Mouse (Mus musculus): ENCODE measurements at regions not wholly inside any gene's neighbourhood (a gene's known extent, or its start where the extent isn't known, plus 50 kb on each side); places are given as distances from the start of the nearest gene placed in this dataset.

- Histone ChIP-seq H3K27ac (replicated peaks; ENCODE audit: low read depth, low read length) (no peak overlapping the region), H3K9me3 (ENCODE audit: control insufficient read depth, low read length) (no peaks in the 10 kb centered on the region), H3K4me2 (ENCODE audit: low read depth, low read length) (no peak overlapping the region), H3K9ac (ENCODE audit: low read depth, low read length) (no peak overlapping the region), H3K27me3 (replicated peaks; ENCODE audit: control insufficient read depth, insufficient read depth, low read length) (no peaks in the 10 kb centered on the region; the same call in 1 of the 2 replicates), H3K4me1 (ENCODE audit: control insufficient read depth, insufficient read depth, low read length) (peaks cover 7% of the 10 kb centered on the region; the same call in 1 of the 2 replicates), H3K4me3 (ENCODE audit: low read depth, low read length) (no peak overlapping the region), H3K36me3 (ENCODE audit: control insufficient read depth, insufficient read depth, low read length) (no peaks in the 10 kb centered on the region)
- WGBS, result 76% methylated on average over 7 of the region's 7 CpGs
- no peak for ATAC-seq (ENCODE audit: low read depth)
- no peak for DNase-seq (ENCODE audit: low spot score)
Measured at GRCm38 (mm10) chr17:45258007-45258406, 175.5 kb downstream of the Cdc5l start.

GRCm38 (mm10) chr17:45252593-45253230, 180.8 kb downstream of the Cdc5l start:
- ATAC-seq (ENCODE audit: low read depth) (no peak), DNase-seq (ENCODE audit: low spot score) (no peak)
- H3K4me3 ChIP-seq (ENCODE audit: low read depth, low read length), result no peak overlapping the region
- H3K9me3 ChIP-seq (ENCODE audit: control insufficient read depth, low read length), result no peaks in the 10 kb centered on the region
- no peaks in the 10 kb centered on the region; the same call in 1 of the 2 replicates for H3K27me3 ChIP-seq (replicated peaks; ENCODE audit: control insufficient read depth, insufficient read depth, low read length)
- 56% methylated on average over 15 of the region's 15 CpGs for WGBS
- no peaks in the 10 kb centered on the region for H3K36me3 ChIP-seq (ENCODE audit: control insufficient read depth, insufficient read depth, low read length)
- no peak overlapping the region for H3K27ac ChIP-seq (replicated peaks; ENCODE audit: low read depth, low read length)
- H3K4me2 ChIP-seq (ENCODE audit: low read depth, low read length), result no peak overlapping the region
- H3K4me1 ChIP-seq (ENCODE audit: control insufficient read depth, insufficient read depth, low read length), result peaks cover 14% of the 10 kb centered on the region
- no peak overlapping the region for H3K9ac ChIP-seq (ENCODE audit: low read depth, low read length)

GRCm38 (mm10) chr17:45251034-45251730, 182.4 kb downstream of the Cdc5l start:
- H3K36me3 ChIP-seq (ENCODE audit: control insufficient read depth, insufficient read depth, low read length), result no peaks in the 10 kb centered on the region
- peak overlapping the region; percentile 27 for H3K4me2 ChIP-seq (ENCODE audit: low read depth, low read length)
- no peaks in the 10 kb centered on the region for H3K9me3 ChIP-seq (ENCODE audit: control insufficient read depth, low read length)
- WGBS, result 32% methylated on average over 18 of the region's 22 CpGs
- ATAC-seq (ENCODE audit: low read depth), result peak; percentile 54; the same call in 1 of the 2 replicates
- H3K27me3 ChIP-seq (replicated peaks; ENCODE audit: control insufficient read depth, insufficient read depth, low read length), result no peaks in the 10 kb centered on the region; the same call in 1 of the 2 replicates
- peaks cover 21% of the 10 kb centered on the region for H3K4me1 ChIP-seq (ENCODE audit: control insufficient read depth, insufficient read depth, low read length)
- H3K9ac ChIP-seq (ENCODE audit: low read depth, low read length), result no peak overlapping the region
- H3K4me3 ChIP-seq (ENCODE audit: low read depth, low read length), result no peak overlapping the region
- DNase-seq (ENCODE audit: low spot score), result peak; percentile 73
- H3K27ac ChIP-seq (replicated peaks; ENCODE audit: low read depth, low read length), result no peak overlapping the region

- no peak overlapping the region for H3K9ac ChIP-seq (ENCODE audit: low read depth, low read length)
- ATAC-seq (ENCODE audit: low read depth) (no peak), DNase-seq (ENCODE audit: low spot score) (no peak)
- no peak overlapping the region for H3K4me2 ChIP-seq (ENCODE audit: low read depth, low read length)
- WGBS, result 60% methylated on average over 10 of the region's 10 CpGs
- H3K4me3 ChIP-seq (ENCODE audit: low read depth, low read length), result no peak overlapping the region
- no peaks in the 10 kb centered on the region for H3K36me3 ChIP-seq (ENCODE audit: control insufficient read depth, insufficient read depth, low read length)
- H3K9me3 ChIP-seq (ENCODE audit: control insufficient read depth, low read length), result no peaks in the 10 kb centered on the region
- H3K4me1 ChIP-seq (ENCODE audit: control insufficient read depth, insufficient read depth, low read length), result peaks cover 21% of the 10 kb centered on the region
- no peaks in the 10 kb centered on the region; the same call in 1 of the 2 replicates for H3K27me3 ChIP-seq (replicated peaks; ENCODE audit: control insufficient read depth, insufficient read depth, low read length)
- H3K27ac ChIP-seq (replicated peaks; ENCODE audit: low read depth, low read length), result no peak overlapping the region
Measured at GRCm38 (mm10) chr17:45250450-45250849, 183.1 kb downstream of the Cdc5l start.

- Histone ChIP-seq H3K27ac (replicated peaks; ENCODE audit: low read depth, low read length) (no peak overlapping the region), H3K27me3 (replicated peaks; ENCODE audit: control insufficient read depth, insufficient read depth, low read length) (no peaks in the 10 kb centered on the region), H3K4me3 (ENCODE audit: low read depth, low read length) (no peak overlapping the region), H3K9me3 (ENCODE audit: control insufficient read depth, low read length) (no peaks in the 10 kb centered on the region), H3K9ac (ENCODE audit: low read depth, low read length) (no peak overlapping the region), H3K4me1 (ENCODE audit: control insufficient read depth, insufficient read depth, low read length) (peaks cover 26% of the 10 kb centered on the region), H3K4me2 (ENCODE audit: low read depth, low read length) (no peak overlapping the region), H3K36me3 (ENCODE audit: control insufficient read depth, insufficient read depth, low read length) (no peaks in the 10 kb centered on the region)
- peak; percentile 62 for DNase-seq (ENCODE audit: low spot score)
- 59% methylated on average over 29 of the region's 29 CpGs for WGBS
- no peak for ATAC-seq (ENCODE audit: low read depth)
Measured at GRCm38 (mm10) chr17:45247142-45248137, 186.1 kb downstream of the Cdc5l start.

- Histone ChIP-seq H3K36me3 (ENCODE audit: control insufficient read depth, insufficient read depth, low read length) (no peaks in the 10 kb centered on the region), H3K27me3 (replicated peaks; ENCODE audit: control insufficient read depth, insufficient read depth, low read length) (no peaks in the 10 kb centered on the region), H3K27ac (replicated peaks; ENCODE audit: low read depth, low read length) (no peak overlapping the region), H3K4me1 (ENCODE audit: control insufficient read depth, insufficient read depth, low read length) (peaks cover 30% of the 10 kb centered on the region), H3K4me3 (ENCODE audit: low read depth, low read length) (no peak overlapping the region), H3K9me3 (ENCODE audit: control insufficient read depth, low read length) (no peaks in the 10 kb centered on the region), H3K4me2 (ENCODE audit: low read depth, low read length) (no peak overlapping the region), H3K9ac (ENCODE audit: low read depth, low read length) (no peak overlapping the region)
- DNase-seq (ENCODE audit: low spot score), result peak; percentile 56
- 65% methylated on average over 10 of the region's 10 CpGs for WGBS
- ATAC-seq (ENCODE audit: low read depth), result peak; percentile 79; the same call in 1 of the 2 replicates
Measured at GRCm38 (mm10) chr17:45244870-45245269, 188.7 kb downstream of the Cdc5l start.

DNA sequence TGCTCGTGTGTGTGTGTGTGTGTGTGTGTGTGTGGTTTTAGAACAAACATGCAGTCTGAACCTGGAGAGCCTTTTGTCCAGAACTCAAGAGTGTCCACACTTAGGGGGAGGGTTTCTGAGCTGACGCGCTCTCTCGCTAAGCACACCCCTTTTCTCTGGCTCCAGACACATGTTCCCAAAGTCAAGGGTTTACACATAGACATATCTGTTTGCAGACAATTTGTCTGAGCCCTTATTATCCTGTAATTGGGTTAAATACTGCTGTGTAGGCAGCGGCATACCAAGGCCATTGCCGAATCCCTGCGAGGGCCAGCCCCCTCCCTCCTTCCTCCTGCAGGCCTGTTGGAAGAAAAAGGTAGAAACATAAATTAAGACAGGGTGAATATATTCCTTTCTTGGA, 190.4 kb downstream of the Cdc5l start:
- H3K27me3 ChIP-seq (replicated peaks; ENCODE audit: control insufficient read depth, insufficient read depth, low read length), result no peaks in the 10 kb centered on the region
- peaks cover 30% of the 10 kb centered on the region for H3K4me1 ChIP-seq (ENCODE audit: control insufficient read depth, insufficient read depth, low read length)
- H3K4me2 ChIP-seq (ENCODE audit: low read depth, low read length), result no peak overlapping the region
- 26% methylated on average over 7 of the region's 7 CpGs for WGBS
- no peaks in the 10 kb centered on the region for H3K36me3 ChIP-seq (ENCODE audit: control insufficient read depth, insufficient read depth, low read length)
- H3K4me3 ChIP-seq (ENCODE audit: low read depth, low read length), result no peak overlapping the region
- ATAC-seq (ENCODE audit: low read depth) (peak; percentile 76), DNase-seq (ENCODE audit: low spot score) (peak; percentile 80)
- H3K9ac ChIP-seq (ENCODE audit: low read depth, low read length), result no peak overlapping the region
- no peaks in the 10 kb centered on the region for H3K9me3 ChIP-seq (ENCODE audit: control insufficient read depth, low read length)
- H3K27ac ChIP-seq (replicated peaks; ENCODE audit: low read depth, low read length), result peak overlapping the region; percentile 29; the same call in 1 of the 2 replicates

DNA sequence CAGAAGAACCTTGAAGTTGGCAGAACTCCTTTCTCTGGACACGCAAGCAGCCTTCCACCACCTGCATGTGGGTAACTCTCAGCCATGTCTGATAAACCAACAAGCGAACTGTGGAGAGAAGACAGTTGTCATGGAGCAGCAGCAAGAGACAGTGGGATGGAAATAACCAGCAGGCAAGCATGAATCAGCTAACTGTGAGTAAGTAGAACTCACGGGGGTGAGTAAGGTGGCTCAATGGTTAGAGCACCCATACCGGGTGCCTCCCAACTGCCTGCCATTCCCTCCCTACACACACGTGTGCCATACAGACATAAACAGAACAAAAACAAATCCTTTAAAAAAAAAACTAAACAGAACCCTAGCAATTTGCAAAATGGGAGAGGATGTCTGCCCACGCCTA, 191.5 kb downstream of the Cdc5l start:
- WGBS, result 85% methylated on average over 6 of the region's 6 CpGs

More for the DNA sequence above, 191.5 kb downstream of the Cdc5l start:
- H3K9ac ChIP-seq (ENCODE audit: low read depth, low read length), result no peak overlapping the region
- DNase-seq (ENCODE audit: low spot score) (no peak), ATAC-seq (ENCODE audit: low read depth) (no peak)
- H3K27me3 ChIP-seq (replicated peaks; ENCODE audit: control insufficient read depth, insufficient read depth, low read length), result no peaks in the 10 kb centered on the region
- peaks cover 20% of the 10 kb centered on the region for H3K4me1 ChIP-seq (ENCODE audit: control insufficient read depth, insufficient read depth, low read length)
- no peak overlapping the region for H3K4me2 ChIP-seq (ENCODE audit: low read depth, low read length)
- H3K36me3 ChIP-seq (ENCODE audit: control insufficient read depth, insufficient read depth, low read length), result no peaks in the 10 kb centered on the region
- no peak overlapping the region for H3K4me3 ChIP-seq (ENCODE audit: low read depth, low read length)
- H3K9me3 ChIP-seq (ENCODE audit: control insufficient read depth, low read length), result peaks cover 3% of the 10 kb centered on the region
- H3K27ac ChIP-seq (replicated peaks; ENCODE audit: low read depth, low read length), result no peak overlapping the region
